Mouse (Mus musculus) cerebellum, adult 11-12 months (tissue): ENCODE measurements around the gene Mmd2.

Source experiments
- DNase-seq: peaks from one replicate; pipeline ENCODE4 v3.0.0; 2022

Gene Mmd2

GRCm38 (mm10) chr5:142608259-142608988 lies at the start of gene Mmd2:
TSS of gene Mmd2 (minus strand) at chr5:142608800.
- peak; percentile 64 for DNase-seq

- DNase-seq, result no peak
Observed at GRCm38 (mm10) chr5:142652266-142652665, 43.7 kb upstream of the Mmd2 start.

- DNase-seq, result no peak
Observed at GRCm38 (mm10) chr5:142650794-142651497, 42.3 kb upstream of the Mmd2 start.

- DNase-seq, result no peak
Observed at GRCm38 (mm10) chr5:142650390-142650789, 41.8 kb upstream of the Mmd2 start.

- no peak for DNase-seq
Observed at GRCm38 (mm10) chr5:142649460-142650050, 41.0 kb upstream of the Mmd2 start.

GRCm38 (mm10) chr5:142648162-142648561 lies 39.6 kb upstream of the Mmd2 start:
- DNase-seq, result no peak

- no peak for DNase-seq
Observed at GRCm38 (mm10) chr5:142641331-142642051, 32.9 kb upstream of the Mmd2 start.

- no peak for DNase-seq
Observed at GRCm38 (mm10) chr5:142640088-142640487, 31.5 kb upstream of the Mmd2 start.

- DNase-seq, result no peak
Observed at GRCm38 (mm10) chr5:142637823-142638222, 29.2 kb upstream of the Mmd2 start.

- no peak for DNase-seq
Observed at GRCm38 (mm10) chr5:142630224-142630623, 21.6 kb upstream of the Mmd2 start.

- DNase-seq, result no peak
Observed at GRCm38 (mm10) chr5:142629663-142630025, 21.0 kb upstream of the Mmd2 start.

- peak; percentile 96 for DNase-seq
Observed at GRCm38 (mm10) chr5:142628726-142629662, 20.4 kb upstream of the Mmd2 start.

GRCm38 (mm10) chr5:142627398-142627797 lies 18.8 kb upstream of the Mmd2 start, which contains the start of gene Wipi2:
TSS of gene Wipi2 (plus strand) at chr5:142627698.
- no peak for DNase-seq

- no peak for DNase-seq
Observed at GRCm38 (mm10) chr5:142623080-142623479, 14.5 kb upstream of the Mmd2 start.

- no peak for DNase-seq
Observed at GRCm38 (mm10) chr5:142622134-142622533, 13.5 kb upstream of the Mmd2 start.

GRCm38 (mm10) chr5:142621421-142621820 lies 12.8 kb upstream of the Mmd2 start:
- no peak for DNase-seq

GRCm38 (mm10) chr5:142619866-142620265 lies 11.3 kb upstream of the Mmd2 start:
- DNase-seq, result no peak

- no peak for DNase-seq
Observed at GRCm38 (mm10) chr5:142616326-142616725, 7.7 kb upstream of the Mmd2 start.

- no peak for DNase-seq
Observed at GRCm38 (mm10) chr5:142615638-142616037, 7.0 kb upstream of the Mmd2 start.

GRCm38 (mm10) chr5:142614513-142614912 lies 5.9 kb upstream of the Mmd2 start:
- DNase-seq, result no peak

GRCm38 (mm10) chr5:142610362-142610761 lies 1.8 kb upstream of the Mmd2 start:
- no peak for DNase-seq

- no peak for DNase-seq
Observed at GRCm38 (mm10) chr5:142608989-142609325, 357 bp upstream of the Mmd2 start.
